Mouse (Mus musculus) B cell, adult (primary cell): ENCODE results near the gene Sept6. TPM values are rescaled to one million over a fixed set of nuclear protein-coding genes. Genes with fewer than 3 reads are reported as not detected.

Experiments used
- total RNA-seq: library from RNA; stranded (reverse); gene quantifications from 4 replicates; pipeline ENCODE4 v1.2.4, GENCODE M21; 2023; ENCODE audit not compliant: inconsistent age

Gene Sept6
- 103 to 126 TPM (median 116 TPM) in 4 replicates for total RNA-seq

GRCm38 (mm10) chrX:36991694-36992093 lies at the start of gene Sept6:
Gene Sept6, minus strand, starts transcription at chrX:36991794.

GRCm38 (mm10) chrX:36902321-36903114 lies 89.1 kb downstream of the Sept6 start, which contains the start of gene Nkrf:
Gene Nkrf, minus strand, starts transcription at chrX:36902899.

GRCm38 (mm10) chrX:36873765-36874164 lies 117.8 kb downstream of the Sept6 start, which contains the start of the genes Ube2a and C330007P06Rik:
Gene Ube2a, plus strand, starts transcription at chrX:36873900.
Gene C330007P06Rik, minus strand, starts transcription at chrX:36874111.

Other genes with a start within 250 kb of the Sept6 start
- 0.83 to 1.3 TPM (median 1.2 TPM) in 4 replicates for gene Slc25a43, start 248.1 kb downstream of the Sept6 start, total RNA-seq
- gene Slc25a5, start 196.1 kb downstream of the Sept6 start, total RNA-seq, result 344 to 364 TPM (median 351 TPM) in 4 replicates
- 65.8 to 83.1 TPM (median 73.8 TPM) in 4 replicates for gene Ube2a, start 117.9 kb downstream of the Sept6 start, total RNA-seq
- 40.2 to 47.0 TPM (median 43.4 TPM) in 4 replicates for gene C330007P06Rik, start 117.7 kb downstream of the Sept6 start, total RNA-seq
- gene Nkrf, start 88.9 kb downstream of the Sept6 start, total RNA-seq, result 11.7 to 12.9 TPM (median 12.1 TPM) in 4 replicates
- not detected in 4 replicates for gene Sowahd, start 57.1 kb upstream of the Sept6 start, total RNA-seq
- gene Rpl39, start 93.6 kb upstream of the Sept6 start, total RNA-seq, result 1,363 to 1,422 TPM (median 1,391 TPM) in 4 replicates
- 46.3 to 51.6 TPM (median 49.7 TPM) in 4 replicates for gene Upf3b, start 118.5 kb upstream of the Sept6 start, total RNA-seq
- gene Nkap, start 135.0 kb upstream of the Sept6 start, total RNA-seq, result 15.6 to 18.2 TPM (median 16.6 TPM) in 4 replicates
- not detected in 4 replicates for gene Akap14, start 177.0 kb upstream of the Sept6 start, total RNA-seq
- 89.5 to 105 TPM (median 95.8 TPM) in 4 replicates for gene Ndufa1, start 199.4 kb upstream of the Sept6 start, total RNA-seq
- gene Rnf113a1, start 199.5 kb upstream of the Sept6 start, total RNA-seq, result 1.00 to 1.9 TPM (median 1.2 TPM) in 4 replicates
- gene Gm9, start 219.2 kb upstream of the Sept6 start, total RNA-seq, result not detected in 4 replicates
- not detected in 4 replicates for gene Rhox1, start 230.5 kb upstream of the Sept6 start, total RNA-seq